Mouse (Mus musculus) right cerebral cortex, adult 18-20 months (tissue): ENCODE results near the gene Fam120a.

Experiments used
- DNase-seq: peaks from one replicate; pipeline ENCODE4 v3.0.0; 2022; ENCODE audit warnings: mixed read lengths

Fam120a gene

DNA sequence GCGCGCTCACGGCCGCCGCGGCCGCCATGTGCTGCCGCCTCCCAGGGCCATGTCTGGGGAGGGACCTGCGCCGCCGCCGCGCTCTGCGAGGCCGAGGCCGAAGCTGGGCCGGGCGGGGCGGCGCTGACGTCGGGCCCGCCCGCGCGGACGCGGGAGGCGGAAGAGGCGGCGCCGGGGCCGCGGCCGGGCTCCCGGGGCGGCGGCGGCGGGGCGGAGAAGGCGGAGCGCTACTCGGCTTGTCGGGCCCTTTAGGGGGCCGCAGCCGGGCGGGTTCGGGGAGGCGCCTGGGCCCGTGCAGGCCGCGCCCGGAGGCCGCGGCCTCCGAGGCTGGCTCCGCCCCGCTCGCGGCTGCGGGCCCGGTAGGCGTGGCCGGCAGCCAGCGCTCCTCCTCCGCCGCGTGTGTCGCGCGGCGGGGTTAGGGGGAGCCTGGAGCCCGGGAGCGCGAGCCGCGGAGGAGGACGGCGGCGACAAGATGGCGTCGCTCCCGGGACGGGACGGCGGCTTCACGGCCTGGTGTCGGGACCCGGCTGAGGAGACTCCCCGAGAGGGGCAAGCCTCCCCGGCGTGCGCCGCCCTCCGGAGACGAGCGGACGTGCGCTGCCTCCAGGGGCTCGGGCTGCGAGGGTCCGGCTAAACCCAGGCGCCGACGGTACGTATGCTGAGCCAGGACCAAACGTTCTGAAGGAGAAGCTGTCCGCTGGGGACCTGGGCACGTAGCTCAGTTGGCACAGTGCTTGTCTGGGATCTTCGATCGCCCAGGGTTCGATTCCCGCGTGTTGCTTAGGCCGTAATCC lies at the start of gene Fam120a:
TSS of gene Fam120a (minus strand) at position 62 of the 794 bp plus-strand sequence.
- peak; percentile 89 for DNase-seq

DNA sequence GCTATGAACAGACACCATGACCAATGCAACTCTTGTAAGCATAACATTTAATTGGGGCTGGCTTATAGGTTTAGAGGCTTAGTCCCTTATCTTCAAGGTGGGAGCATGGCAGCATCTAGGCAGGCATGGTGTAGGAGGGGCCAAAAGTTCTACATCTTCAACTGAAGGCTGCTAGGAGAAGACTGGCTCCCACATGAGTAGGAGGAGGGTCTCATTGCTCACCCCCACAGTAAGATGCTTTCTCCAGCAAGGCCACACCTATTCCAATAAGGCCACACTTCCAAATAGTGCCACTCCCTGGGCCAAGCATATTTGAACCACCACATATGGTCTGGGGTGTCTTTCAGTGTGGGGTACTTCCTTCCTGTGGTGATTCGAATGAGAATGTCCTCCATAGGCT lies 49.6 kb upstream of the Fam120a start:
- no peak for DNase-seq

DNA sequence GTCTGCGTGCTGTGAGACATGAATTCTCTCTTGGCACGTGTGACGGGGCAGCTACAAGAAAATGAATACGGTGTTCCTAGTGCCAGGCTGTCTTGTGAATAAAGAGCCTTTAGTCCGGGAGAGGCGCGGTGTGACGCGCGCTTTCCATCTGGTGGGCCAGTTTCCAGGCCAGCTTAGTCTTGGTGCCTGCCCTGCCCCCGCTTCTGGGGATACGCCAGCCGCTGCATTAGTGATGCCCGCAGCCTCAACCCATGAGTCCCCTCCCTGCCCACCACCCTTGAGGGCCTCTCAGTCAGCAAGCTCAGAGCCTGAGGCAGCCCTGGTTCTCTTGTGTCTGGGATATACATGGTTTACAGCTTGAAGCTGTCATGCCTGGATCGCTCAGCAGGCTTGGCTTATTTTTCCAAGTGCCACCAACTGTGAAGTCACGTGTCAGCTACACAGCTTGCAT lies 48.5 kb upstream of the Fam120a start:
- DNase-seq: peak; percentile 90

- no peak for DNase-seq
These were observed 47.8 kb upstream of the Fam120a start for GRCm38 (mm10) chr13:49015366-49016306.

DNA sequence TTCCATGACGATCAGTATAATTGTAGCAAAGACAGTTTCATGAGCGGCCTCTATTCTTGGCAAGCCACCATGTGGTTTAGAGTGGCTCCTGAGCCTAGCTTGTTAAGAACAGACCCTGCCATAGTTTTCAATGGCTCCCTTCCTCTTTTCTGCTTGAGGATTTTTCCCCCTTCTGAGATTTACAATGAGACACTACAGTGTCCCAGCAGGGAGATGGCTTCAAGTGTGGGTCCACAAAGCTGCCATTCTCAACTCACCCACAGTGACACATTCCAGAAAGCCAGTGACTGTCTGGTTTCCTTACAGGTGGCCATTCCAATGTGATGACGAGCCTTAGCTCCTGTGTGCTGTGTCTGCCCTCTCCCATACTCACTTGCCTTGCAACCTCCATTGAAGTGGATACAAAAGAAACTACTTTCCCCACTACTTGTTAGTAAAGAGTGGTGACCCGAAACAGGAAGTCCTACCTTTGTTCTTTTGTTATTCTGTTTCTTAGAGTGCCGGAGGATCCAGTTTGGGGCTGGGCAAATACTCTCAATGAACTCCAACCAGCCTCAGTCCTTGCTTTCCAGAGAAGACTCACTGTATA lies 45.5 kb upstream of the Fam120a start:
- no peak for DNase-seq

- DNase-seq: peak; percentile 23
These were observed 33.9 kb upstream of the Fam120a start for GRCm38 (mm10) chr13:49001691-49002090.

- peak; percentile 68 for DNase-seq
These were observed 30.8 kb upstream of the Fam120a start for GRCm38 (mm10) chr13:48998591-48998990.

DNA sequence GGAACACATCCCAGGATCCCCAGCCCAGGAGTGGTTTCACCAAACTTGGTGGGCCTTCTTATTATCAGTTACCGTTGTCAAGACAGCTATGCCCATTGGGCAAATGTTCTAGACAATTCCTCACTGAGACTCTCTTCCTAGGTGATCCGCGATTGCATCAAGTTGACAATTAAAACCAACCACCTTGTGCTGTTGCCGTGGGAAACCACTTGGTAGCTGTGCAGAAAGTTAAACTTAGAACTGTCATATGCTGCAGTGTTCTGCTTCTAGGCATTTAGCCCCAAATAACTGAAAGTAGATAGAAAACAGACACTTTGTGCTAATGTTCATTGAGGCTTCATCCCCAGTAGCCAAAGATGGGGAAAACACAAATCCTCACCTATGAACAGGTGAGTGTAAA lies 28.9 kb upstream of the Fam120a start:
- DNase-seq: no peak

GRCm38 (mm10) chr13:48994903-48995302 lies 27.1 kb upstream of the Fam120a start:
- DNase-seq: no peak

- DNase-seq: no peak
These were observed 25.1 kb upstream of the Fam120a start for GRCm38 (mm10) chr13:48992914-48993313.

- DNase-seq: no peak
These were observed 22.3 kb upstream of the Fam120a start for GRCm38 (mm10) chr13:48990138-48990537.

DNA sequence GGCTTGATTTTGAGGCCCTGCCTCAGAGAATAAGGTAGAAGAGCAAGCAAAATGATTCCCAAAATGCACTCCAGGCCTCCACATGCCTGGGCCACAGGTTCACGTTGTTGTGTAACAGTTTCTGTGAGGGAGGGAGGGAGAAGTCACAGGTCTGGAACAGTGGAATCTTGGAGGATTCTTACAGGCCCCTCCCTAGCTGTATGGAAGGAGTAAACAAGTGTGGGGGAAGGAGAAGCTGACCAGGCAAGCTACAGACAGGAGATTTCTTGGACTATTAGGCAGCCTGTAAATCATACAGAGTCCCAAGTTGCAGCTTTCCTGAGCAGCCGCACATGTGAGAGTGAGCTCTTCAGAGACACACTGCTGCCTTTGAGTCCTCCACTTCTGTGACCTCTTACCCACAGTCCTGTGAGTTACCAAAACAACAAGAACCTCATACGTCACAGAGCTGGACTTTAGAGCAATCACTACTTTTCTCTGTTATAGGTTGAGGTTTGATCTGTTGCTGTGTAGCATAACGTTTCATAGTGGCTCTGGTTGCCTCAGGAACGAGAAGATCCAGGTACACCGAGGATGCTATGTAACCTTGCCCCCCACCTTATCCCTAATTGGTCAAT lies 14.8 kb upstream of the Fam120a start:
- no peak for DNase-seq

GRCm38 (mm10) chr13:48979069-48979468 lies 11.3 kb upstream of the Fam120a start:
- no peak for DNase-seq

GRCm38 (mm10) chr13:48977858-48978257 lies 10.0 kb upstream of the Fam120a start:
- no peak for DNase-seq

DNA sequence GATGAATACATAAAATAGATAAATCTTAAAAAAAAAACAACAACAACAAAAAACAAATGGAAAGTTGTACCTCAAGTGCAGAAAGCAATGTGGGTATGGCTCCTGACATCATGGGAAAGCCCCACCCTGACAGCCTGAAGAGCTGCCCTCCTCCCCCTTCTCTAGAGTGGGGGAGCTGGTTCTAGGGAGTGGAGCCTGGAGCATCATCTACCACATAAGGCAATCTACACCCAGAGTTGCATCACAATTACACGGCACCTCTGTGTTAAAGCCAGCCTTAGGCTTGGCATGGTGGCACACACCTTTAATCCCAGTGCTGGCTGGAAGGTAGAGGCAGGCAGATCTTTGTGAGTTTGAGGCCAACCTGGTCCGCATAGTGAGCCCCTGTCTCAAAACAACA lies 6.9 kb upstream of the Fam120a start:
- no peak for DNase-seq

GRCm38 (mm10) chr13:48974266-48974665 lies 6.4 kb upstream of the Fam120a start:
- no peak for DNase-seq

- DNase-seq: no peak
These were observed 5.4 kb upstream of the Fam120a start for GRCm38 (mm10) chr13:48973231-48973630.

DNA sequence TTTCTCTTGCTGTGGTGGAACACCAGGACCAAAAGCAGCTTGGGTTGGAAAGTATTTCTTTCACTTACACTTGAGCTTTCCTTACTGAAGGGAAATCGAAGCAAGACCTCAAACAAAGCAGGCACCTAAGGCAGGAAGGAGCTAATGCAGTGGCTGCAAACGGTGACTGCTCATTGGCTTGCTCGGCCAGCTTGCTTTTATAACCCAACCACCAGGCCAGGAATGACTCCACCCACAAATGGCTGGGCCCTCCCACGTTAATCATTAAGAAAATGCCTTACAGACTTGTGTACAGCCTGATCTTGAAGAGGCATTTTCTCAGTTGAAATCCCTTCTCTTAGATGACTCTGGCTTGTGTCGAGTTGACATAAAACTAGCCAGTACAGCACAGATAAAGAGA lies 3.2 kb upstream of the Fam120a start:
- DNase-seq: no peak

GRCm38 (mm10) chr13:48970566-48970965 lies 2.7 kb upstream of the Fam120a start:
- DNase-seq: no peak

- DNase-seq: no peak
These were observed 902 bp upstream of the Fam120a start for GRCm38 (mm10) chr13:48968750-48969088.

- DNase-seq: peak; percentile 55
These were observed 681 bp downstream of the Fam120a start for GRCm38 (mm10) chr13:48966851-48967821.
